In the genomic region with DNA sequence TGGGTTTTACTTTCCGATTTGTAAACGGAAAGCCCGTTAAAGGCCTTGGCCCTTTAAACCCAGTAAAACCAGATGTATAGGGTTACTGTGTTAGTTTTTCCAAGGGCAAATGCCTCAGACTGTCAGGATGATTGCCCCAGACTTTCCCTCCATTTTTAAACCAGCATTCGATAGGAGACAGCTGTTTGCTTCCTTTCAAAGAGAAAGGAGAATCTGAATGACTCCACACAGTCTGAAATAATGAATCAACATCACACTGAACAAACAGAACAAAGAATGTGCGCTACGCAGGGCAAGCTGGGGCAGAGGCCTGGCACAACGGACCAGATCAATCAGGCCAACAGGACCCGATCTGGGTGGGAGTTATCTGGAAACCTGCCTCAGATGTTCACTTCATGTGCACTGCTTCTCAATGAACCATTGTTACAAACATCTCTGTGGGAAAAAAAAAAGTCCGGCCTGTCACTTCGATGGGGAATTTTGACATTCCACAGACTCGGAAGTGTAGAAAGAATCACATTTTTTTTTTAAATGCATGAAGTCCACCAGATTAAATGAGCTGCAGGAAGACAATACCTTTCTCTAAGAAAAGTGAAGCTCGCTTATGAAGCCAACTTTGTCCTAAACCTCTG, we compare ENCODE assay signal across 14 mouse cellular contexts.
DNase-seq lines count a peak whose midpoint lies in the region; ATAC-seq and TF ChIP-seq lines count a peak whose summit lies in the region.
"Had no signal": no experiment of that assay in that cellular context is flagged by ENCODE, and none has a peak within 500 bp of the region (broad histone marks: within the 10 kb centered on the region; RNA-seq: fewer than 3 reads in every experiment).

No protein-coding gene starts in this region.

- no peaks in the 10 kb centered on the region; the same call in 1 of the 2 replicates for H3K9me3 ChIP-seq in forebrain, embryonic 10.5 days
- no peaks in the 10 kb centered on the region for H3K9me3 ChIP-seq in forebrain, embryonic 16.5 days (ENCODE audit: control insufficient read depth, low read length)
- H3K9me3 ChIP-seq in intestine, embryonic 14.5 days (ENCODE audit: control insufficient read depth, low read length) = no peaks in the 10 kb centered on the region
- H3K9me3 ChIP-seq in intestine, postnatal 0 days (ENCODE audit: control insufficient read depth) = no peaks in the 10 kb centered on the region
- H3K9me3 ChIP-seq in midbrain, embryonic 11.5 days (ENCODE audit: control insufficient read depth, low read length) = no peaks in the 10 kb centered on the region
- H3K9me3 ChIP-seq in midbrain, embryonic 16.5 days (replicated peaks; ENCODE audit: control insufficient read depth, low read length, poor library complexity, severe bottlenecking) = no peaks in the 10 kb centered on the region
- no peaks in the 10 kb centered on the region for H3K9me3 ChIP-seq in stomach, embryonic 14.5 days (ENCODE audit: control insufficient read depth, low read depth, low read length)
- H3K9me3 ChIP-seq: liver, embryonic 15.5 days had no signal

- no peak for DNase-seq in forebrain, embryonic 10.5 days (ENCODE audit: extremely low spot score, low spot score)
- no peak for DNase-seq in intestine, embryonic 14.5 days (ENCODE audit: low spot score)
- DNase-seq in midbrain, embryonic 11.5 days (ENCODE audit: low spot score, missing footprints) = no peak
- no peak for DNase-seq in urinary bladder, postnatal 4 days (ENCODE audit: low spot score in 2 of 2)
- DNase-seq: adrenal gland, postnatal 14 days; cerebellum, postnatal 14 days; gastrocnemius, postnatal 14 days; kidney, adult 2 months; layer of hippocampus, adult 9-11 months had no signal

- ATAC-seq in forebrain, embryonic 16.5 days = no peak
- ATAC-seq in intestine, embryonic 14.5 days (replicated peaks; ENCODE audit: low FRiP score, low TSS enrichment, low read depth) = peak; percentile 53; the same call in 1 of the 2 replicates
- ATAC-seq in intestine, postnatal 0 days = no peak
- ATAC-seq in midbrain, embryonic 11.5 days (ENCODE audit: low FRiP score) = peak; percentile 48; the same call in 1 of the 2 replicates
- ATAC-seq in midbrain, embryonic 16.5 days = no peak
- no peak; the same call in 1 of the 2 replicates for ATAC-seq in stomach, embryonic 14.5 days (ENCODE audit: insufficient number of reproducible peaks, insufficient read depth, low FRiP score, low read depth)

- peaks cover 8% of the 10 kb centered on the region; the same call in 1 of the 2 replicates for H3K27me3 ChIP-seq in forebrain, embryonic 10.5 days (ENCODE audit: poor library complexity, severe bottlenecking)
- H3K27me3 ChIP-seq in forebrain, embryonic 16.5 days (replicated peaks; ENCODE audit: control insufficient read depth, insufficient read depth, low read length) = no peaks in the 10 kb centered on the region
- no peaks in the 10 kb centered on the region for H3K27me3 ChIP-seq in intestine, embryonic 14.5 days (replicated peaks; ENCODE audit: control insufficient read depth, insufficient read depth, low read length)
- no peaks in the 10 kb centered on the region for H3K27me3 ChIP-seq in intestine, postnatal 0 days (replicated peaks; ENCODE audit: control insufficient read depth, insufficient read depth, low read length)
- no peaks in the 10 kb centered on the region; the same call in 1 of the 2 replicates for H3K27me3 ChIP-seq in midbrain, embryonic 11.5 days (ENCODE audit: control insufficient read depth, insufficient read depth, low read length)
- no peaks in the 10 kb centered on the region for H3K27me3 ChIP-seq in midbrain, embryonic 16.5 days (ENCODE audit: control insufficient read depth, insufficient read depth, low read depth, low read length)
- H3K27me3 ChIP-seq in stomach, embryonic 14.5 days (ENCODE audit: control insufficient read depth, insufficient read depth, low read length) = no peaks in the 10 kb centered on the region

- H3K27ac ChIP-seq in forebrain, embryonic 10.5 days = peak overlapping the region; percentile 63
- no peak overlapping the region for H3K27ac ChIP-seq in forebrain, embryonic 16.5 days (ENCODE audit: low read length)
- peak overlapping the region; percentile 47 for H3K27ac ChIP-seq in intestine, embryonic 14.5 days (ENCODE audit: low read depth)
- H3K27ac ChIP-seq in intestine, postnatal 0 days (ENCODE audit: low read depth, low read length) = no peak overlapping the region
- no peak overlapping the region; the same call in 1 of the 2 replicates for H3K27ac ChIP-seq in midbrain, embryonic 11.5 days (ENCODE audit: low read depth, low read length)
- no peak overlapping the region for H3K27ac ChIP-seq in midbrain, embryonic 16.5 days (ENCODE audit: low read length)
- H3K27ac ChIP-seq in stomach, embryonic 14.5 days (ENCODE audit: low read length) = peak overlapping the region; percentile 48
- H3K27ac ChIP-seq: liver, embryonic 15.5 days had no signal

- no peak for TF ChIP-seq CTCF in intestine, postnatal 0 days (IDR thresholded peaks at IDR 0.05; ENCODE audit: low read depth)

- no peak overlapping the region for H3K4me2 ChIP-seq in forebrain, embryonic 16.5 days (ENCODE audit: low read length)
- H3K4me2 ChIP-seq in intestine, embryonic 14.5 days (ENCODE audit: low read length) = no peak overlapping the region
- no peak overlapping the region for H3K4me2 ChIP-seq in intestine, postnatal 0 days (replicated peaks; ENCODE audit: low read depth)
- H3K4me2 ChIP-seq in midbrain, embryonic 11.5 days = no peak overlapping the region
- H3K4me2 ChIP-seq in midbrain, embryonic 16.5 days (ENCODE audit: low read length) = no peak overlapping the region
- no peak overlapping the region for H3K4me2 ChIP-seq in stomach, embryonic 14.5 days (replicated peaks; ENCODE audit: low read depth, low read length)
- H3K4me2 ChIP-seq: liver, embryonic 15.5 days had no signal

- no peak overlapping the region for H3K9ac ChIP-seq in forebrain, embryonic 16.5 days (replicated peaks; ENCODE audit: low read depth, low read length)
- H3K9ac ChIP-seq in intestine, embryonic 14.5 days (ENCODE audit: low read length) = no peak overlapping the region
- no peak overlapping the region for H3K9ac ChIP-seq in intestine, postnatal 0 days (ENCODE audit: low read depth, low read length)
- 0 out of 2 replicates have a peak overlapping the region, but pooled peaks have one; percentile 13 for H3K9ac ChIP-seq in midbrain, embryonic 11.5 days (ENCODE audit: low read length)
- no peak overlapping the region for H3K9ac ChIP-seq in midbrain, embryonic 16.5 days (ENCODE audit: low read depth, low read length)
- H3K9ac ChIP-seq in stomach, embryonic 14.5 days (replicated peaks; ENCODE audit: low read depth, low read length) = no peak overlapping the region
- H3K9ac ChIP-seq: liver, embryonic 15.5 days had no signal

- H3K4me1 ChIP-seq in forebrain, embryonic 10.5 days = peaks cover 19% of the 10 kb centered on the region
- H3K4me1 ChIP-seq in forebrain, embryonic 16.5 days (replicated peaks; ENCODE audit: control insufficient read depth, insufficient read depth, low read length) = peaks cover 6% of the 10 kb centered on the region
- H3K4me1 ChIP-seq in intestine, embryonic 14.5 days (replicated peaks; ENCODE audit: control insufficient read depth, insufficient read depth, low read length) = peaks cover 17% of the 10 kb centered on the region
- no peaks in the 10 kb centered on the region for H3K4me1 ChIP-seq in intestine, postnatal 0 days (replicated peaks; ENCODE audit: control insufficient read depth, insufficient read depth, low read length)
- H3K4me1 ChIP-seq in midbrain, embryonic 11.5 days (ENCODE audit: control insufficient read depth, insufficient read depth, low read length) = peaks cover 6% of the 10 kb centered on the region; the same call in 1 of the 2 replicates
- no peaks in the 10 kb centered on the region for H3K4me1 ChIP-seq in midbrain, embryonic 16.5 days (ENCODE audit: control insufficient read depth, insufficient read depth, low read length)
- peaks cover 12% of the 10 kb centered on the region for H3K4me1 ChIP-seq in stomach, embryonic 14.5 days (ENCODE audit: control insufficient read depth, insufficient read depth, low read length)

- no peak overlapping the region for H3K4me3 ChIP-seq in forebrain, embryonic 10.5 days
- H3K4me3 ChIP-seq in forebrain, embryonic 16.5 days (replicated peaks; ENCODE audit: low read length) = no peak overlapping the region
- no peak overlapping the region for H3K4me3 ChIP-seq in intestine, embryonic 14.5 days (ENCODE audit: low read depth, low read length)
- no peak overlapping the region for H3K4me3 ChIP-seq in intestine, postnatal 0 days (ENCODE audit: low read depth, low read length)
- H3K4me3 ChIP-seq in midbrain, embryonic 11.5 days (ENCODE audit: low read depth, low read length) = no peak overlapping the region
- H3K4me3 ChIP-seq in midbrain, embryonic 16.5 days (ENCODE audit: low read depth, low read length) = no peak overlapping the region
- H3K4me3 ChIP-seq in stomach, embryonic 14.5 days (ENCODE audit: low read depth, low read length) = no peak overlapping the region
- H3K4me3 ChIP-seq: liver, embryonic 15.5 days had no signal

- WGBS in forebrain, embryonic 10.5 days = 64% methylated on average over 12 of the region's 12 CpGs
- 29% methylated on average over 12 of the region's 12 CpGs for WGBS in forebrain, embryonic 16.5 days
- WGBS in intestine, embryonic 14.5 days = 15% methylated on average over 12 of the region's 12 CpGs
- WGBS in intestine, postnatal 0 days = 37% methylated on average over 12 of the region's 12 CpGs
- 50% methylated on average over 12 of the region's 12 CpGs for WGBS in midbrain, embryonic 11.5 days
- 43% methylated on average over 12 of the region's 12 CpGs for WGBS in midbrain, embryonic 16.5 days
- 9% methylated on average over 12 of the region's 12 CpGs for WGBS in stomach, embryonic 14.5 days

- no peaks in the 10 kb centered on the region for H3K36me3 ChIP-seq in forebrain, embryonic 10.5 days (replicated peaks)
- no peaks in the 10 kb centered on the region for H3K36me3 ChIP-seq in forebrain, embryonic 16.5 days (ENCODE audit: control insufficient read depth, insufficient read depth)
- no peaks in the 10 kb centered on the region for H3K36me3 ChIP-seq in intestine, embryonic 14.5 days (ENCODE audit: control insufficient read depth, insufficient read depth, low read length)
- no peaks in the 10 kb centered on the region for H3K36me3 ChIP-seq in intestine, postnatal 0 days (ENCODE audit: control insufficient read depth, insufficient read depth)
- H3K36me3 ChIP-seq in midbrain, embryonic 11.5 days (ENCODE audit: control insufficient read depth, insufficient read depth, low read length) = no peaks in the 10 kb centered on the region
- no peaks in the 10 kb centered on the region for H3K36me3 ChIP-seq in midbrain, embryonic 16.5 days (ENCODE audit: control insufficient read depth, insufficient read depth, low read length)
- no peaks in the 10 kb centered on the region for H3K36me3 ChIP-seq in stomach, embryonic 14.5 days (ENCODE audit: control insufficient read depth, insufficient read depth, low read length)
- H3K36me3 ChIP-seq: liver, embryonic 15.5 days had no signal

Comparison
In these comparisons a context has a peak if more than half of its experiments do, and no peak if none do; other contexts are left out.
1. H3K27ac ChIP-seq: peak in forebrain, embryonic 10.5 days (single experiment), intestine, embryonic 14.5 days (single experiment) and stomach, embryonic 14.5 days (single experiment); none in forebrain, embryonic 16.5 days (single experiment), intestine, postnatal 0 days (single experiment), midbrain, embryonic 11.5 days (single experiment) and midbrain, embryonic 16.5 days (single experiment).
2. ATAC-seq: peak in intestine, embryonic 14.5 days (single experiment) and midbrain, embryonic 11.5 days (single experiment); none in forebrain, embryonic 16.5 days (single experiment), intestine, postnatal 0 days (single experiment), midbrain, embryonic 16.5 days (single experiment) and stomach, embryonic 14.5 days (single experiment).